Mouse (Mus musculus) liver, adult 10 weeks (tissue): ENCODE data around the gene Pgpep1. TPM values are rescaled to one million over a fixed set of nuclear protein-coding genes. Genes with fewer than 3 reads are reported as not detected.

ENCODE experiments used
- polyA plus RNA-seq: library from polyadenylated mRNA; stranded (reverse); fragments of 350-450 nt; fragmentation: Illumina TruSeq; extraction: RNeasy Lipid Tissue Mini Kit (QIAGEN cat#74804); gene quantifications from one replicate; pipeline ENCODE4 v1.2.3, GENCODE M21; 2014; ENCODE audit warnings: low read depth, low replicate concordance

The Pgpep1 gene
- 17.3 TPM for polyA plus RNA-seq

GRCm38 (mm10) chr8:70660273-70660725 is at the start of gene Pgpep1:
Pgpep1 (minus strand) TSS chr8:70660388.

GRCm38 (mm10) chr8:70703287-70703686 is 43.1 kb upstream of the Pgpep1 start, which contains the start of gene Iqcn:
Iqcn (plus strand) TSS chr8:70703457.

GRCm38 (mm10) chr8:70698310-70699109 is 38.3 kb upstream of the Pgpep1 start, which contains the start of gene Jund:
Jund (plus strand) TSS chr8:70698949.

GRCm38 (mm10) chr8:70673079-70673856 is 13.1 kb upstream of the Pgpep1 start, which contains the start of gene Lsm4:
Lsm4 (plus strand) TSS chr8:70673248.

GRCm38 (mm10) chr8:70632346-70632892 is 27.8 kb downstream of the Pgpep1 start, which contains the start of gene Gdf15:
Gdf15 (minus strand) TSS chr8:70632456.

GRCm38 (mm10) chr8:70615894-70616293 is 44.3 kb downstream of the Pgpep1 start, which contains the start of gene Lrrc25:
Lrrc25 (plus strand) TSS chr8:70616155.

GRCm38 (mm10) chr8:70608749-70609367 is 51.3 kb downstream of the Pgpep1 start, which contains the start of gene Ssbp4:
Ssbp4 (minus strand) TSS chr8:70608872.

Other genes starting within 250 kb of the Pgpep1 start
- 0.74 TPM for gene Crtc1, start 220.8 kb downstream of the Pgpep1 start, polyA plus RNA-seq
- 1.5 TPM for gene Klhl26, start 183.4 kb downstream of the Pgpep1 start, polyA plus RNA-seq
- not detected for gene Tmem59l, start 173.0 kb downstream of the Pgpep1 start, polyA plus RNA-seq
- not detected for gene Crlf1, start 167.2 kb downstream of the Pgpep1 start, polyA plus RNA-seq
- 2.4 TPM for gene Rex1bd, start 153.6 kb downstream of the Pgpep1 start, polyA plus RNA-seq
- 13.6 TPM for gene Uba52, start 149.6 kb downstream of the Pgpep1 start, polyA plus RNA-seq
- gene Fkbp8, start 132.7 kb downstream of the Pgpep1 start, polyA plus RNA-seq: 10.3 TPM
- gene Kxd1, start 132.4 kb downstream of the Pgpep1 start, polyA plus RNA-seq: 11.4 TPM
- 2.1 TPM for gene Ell, start 120.9 kb downstream of the Pgpep1 start, polyA plus RNA-seq
- not detected for gene Isyna1, start 66.0 kb downstream of the Pgpep1 start, polyA plus RNA-seq
- not detected for gene Ssbp4, start 51.5 kb downstream of the Pgpep1 start, polyA plus RNA-seq
- gene Lrrc25, start 44.2 kb downstream of the Pgpep1 start, polyA plus RNA-seq: 0.85 TPM
- not detected for gene Gdf15, start 27.9 kb downstream of the Pgpep1 start, polyA plus RNA-seq
- gene Lsm4, start 12.9 kb upstream of the Pgpep1 start, polyA plus RNA-seq: 0.61 TPM
- 8.1 TPM for gene Jund, start 38.6 kb upstream of the Pgpep1 start, polyA plus RNA-seq
- not detected for gene Iqcn, start 43.1 kb upstream of the Pgpep1 start, polyA plus RNA-seq
- gene Gm3336, start 58.2 kb upstream of the Pgpep1 start, polyA plus RNA-seq: not detected
- gene Pde4c, start 63.3 kb upstream of the Pgpep1 start, polyA plus RNA-seq: 1.1 TPM
- gene Rab3a, start 94.3 kb upstream of the Pgpep1 start, polyA plus RNA-seq: 0.56 TPM
- gene Mpv17l2, start 100.6 kb upstream of the Pgpep1 start, polyA plus RNA-seq: 0.85 TPM
- gene Pik3r2, start 116.3 kb upstream of the Pgpep1 start, polyA plus RNA-seq: 0.93 TPM
- 2.1 TPM for gene Mast3, start 144.7 kb upstream of the Pgpep1 start, polyA plus RNA-seq
- gene Il12rb1, start 148.1 kb upstream of the Pgpep1 start, polyA plus RNA-seq: not detected
- 2.8 TPM for gene Arrdc2, start 179.3 kb upstream of the Pgpep1 start, polyA plus RNA-seq
- gene Kcnn1, start 202.9 kb upstream of the Pgpep1 start, polyA plus RNA-seq: 0.66 TPM
- gene Ccdc124, start 213.5 kb upstream of the Pgpep1 start, polyA plus RNA-seq: 0.29 TPM
- not detected for gene Slc5a5, start 232.4 kb upstream of the Pgpep1 start, polyA plus RNA-seq
- gene Rpl18a, start 237.0 kb upstream of the Pgpep1 start, polyA plus RNA-seq: 58.9 TPM
- not detected for gene Map1s, start 245.5 kb upstream of the Pgpep1 start, polyA plus RNA-seq